Mouse (Mus musculus) cortical plate, adult 2 months (tissue): Measurements from ENCODE around the gene Odc1. TPM values are rescaled to one million over a fixed set of nuclear protein-coding genes. Genes with fewer than 3 reads are reported as not detected.

Experiments used
- H3K27ac ChIP-seq: fragments of 200-500 bp; 2 replicates; pipeline ENCODE4 v1.5.1; 2012; ENCODE audit warnings: low read length, control low read depth, inconsistent platforms; ENCODE audit not compliant: insufficient read depth
- H3K4me1 ChIP-seq: fragments of 200-500 bp; 2 replicates; pipeline ENCODE4 v1.6.1; 2011; ENCODE audit warnings: low read length; ENCODE audit not compliant: control insufficient read depth, insufficient read depth
- H3K4me3 ChIP-seq: fragments of 200-500 bp; 2 replicates; pipeline ENCODE4 v1.5.1; 2011; ENCODE audit warnings: mild to moderate bottlenecking, low read length, control low read depth; ENCODE audit not compliant: insufficient read depth
- CTCF ChIP-seq: fragments of 200-500 bp; IDR thresholded peaks from 2 replicates; pipeline ENCODE4 v1.5.1; 2011; ENCODE audit warnings: mild to moderate bottlenecking, control low read depth, low read length; ENCODE audit not compliant: insufficient read depth; ENCODE audit errors: extremely low read depth
- POLR2A ChIP-seq: fragments of 200-500 bp; IDR thresholded peaks from 2 replicates; pipeline ENCODE4 v1.6.1; 2011; ENCODE audit warnings: mild to moderate bottlenecking, low read length, control low read depth; ENCODE audit not compliant: insufficient read depth; ENCODE audit errors: extremely low read depth
- polyA plus RNA-seq: library from polyadenylated mRNA; depleted of rRNA; stranded (reverse); fragments of >200 nt; gene quantifications from 2 replicates; pipeline ENCODE4 v1.2.3, GENCODE M21; 2012; rRNA removed

Gene Odc1
- polyA plus RNA-seq, 1 experiment: 78.7 TPM

GRCm38 (mm10) chr12:17586011-17586410 lies 41.4 kb downstream of the Odc1 start:
- H3K4me3 ChIP-seq: no peak overlapping the region
- H3K4me1 ChIP-seq: no peaks in the 10 kb centered on the region
- TF ChIP-seq POLR2A (no peak), CTCF (no peak)
- H3K27ac ChIP-seq: no peak overlapping the region

- Histone ChIP-seq H3K27ac (no peak overlapping the region), H3K4me3 (no peak overlapping the region), H3K4me1 (no peaks in the 10 kb centered on the region)
- TF ChIP-seq POLR2A: no peak
- no peak for TF ChIP-seq CTCF
Measured at GRCm38 (mm10) chr12:17588436-17588835, 43.8 kb downstream of the Odc1 start.

- H3K4me1 ChIP-seq: no peaks in the 10 kb centered on the region
- TF ChIP-seq CTCF (no peak), POLR2A (no peak)
- H3K27ac ChIP-seq: no peak overlapping the region
- no peak overlapping the region for H3K4me3 ChIP-seq
Measured at GRCm38 (mm10) chr12:17588906-17589612, 44.5 kb downstream of the Odc1 start.

GRCm38 (mm10) chr12:17591249-17591648 lies 46.7 kb downstream of the Odc1 start:
- TF ChIP-seq CTCF: no peak
- TF ChIP-seq POLR2A: no peak
- Histone ChIP-seq H3K4me3 (no peak overlapping the region), H3K27ac (no peak overlapping the region), H3K4me1 (no peaks in the 10 kb centered on the region)

- TF ChIP-seq CTCF (no peak), POLR2A (no peak)
- Histone ChIP-seq H3K4me3 (no peak overlapping the region), H3K4me1 (no peaks in the 10 kb centered on the region), H3K27ac (no peak overlapping the region)
Measured at GRCm38 (mm10) chr12:17593956-17594355, 49.4 kb downstream of the Odc1 start.

- TF ChIP-seq POLR2A: no peak
- no peak for TF ChIP-seq CTCF
- H3K27ac ChIP-seq: no peak overlapping the region
- no peak overlapping the region for H3K4me3 ChIP-seq
- no peaks in the 10 kb centered on the region for H3K4me1 ChIP-seq
Measured at GRCm38 (mm10) chr12:17594701-17595100, 50.1 kb downstream of the Odc1 start.

- TF ChIP-seq CTCF: no peak
- TF ChIP-seq POLR2A: no peak
- Histone ChIP-seq H3K4me1 (no peaks in the 10 kb centered on the region), H3K4me3 (no peak overlapping the region), H3K27ac (no peak overlapping the region)
Measured at GRCm38 (mm10) chr12:17595166-17595565, 50.6 kb downstream of the Odc1 start.

Other genes with a start within 250 kb of the Odc1 start
- gene Atp6v1c2, start 215.4 kb upstream of the Odc1 start, polyA plus RNA-seq: 1.8 and 2.2 TPM in 2 replicates
- gene Nol10, start 196.3 kb upstream of the Odc1 start, polyA plus RNA-seq: 15.7 and 15.9 TPM in 2 replicates
- 68.2 and 71.1 TPM in 2 replicates for gene Hpcal1, start 146.1 kb downstream of the Odc1 start, polyA plus RNA-seq